Mouse (Mus musculus): ENCODE data around the gene Gm8257.
"Not testable (repeated sequence)": the region's sequence is repeated elsewhere in the genome, so short reads cannot be mapped to it uniquely, and the experiment has no call there.

The Gm8257 gene

DNA sequence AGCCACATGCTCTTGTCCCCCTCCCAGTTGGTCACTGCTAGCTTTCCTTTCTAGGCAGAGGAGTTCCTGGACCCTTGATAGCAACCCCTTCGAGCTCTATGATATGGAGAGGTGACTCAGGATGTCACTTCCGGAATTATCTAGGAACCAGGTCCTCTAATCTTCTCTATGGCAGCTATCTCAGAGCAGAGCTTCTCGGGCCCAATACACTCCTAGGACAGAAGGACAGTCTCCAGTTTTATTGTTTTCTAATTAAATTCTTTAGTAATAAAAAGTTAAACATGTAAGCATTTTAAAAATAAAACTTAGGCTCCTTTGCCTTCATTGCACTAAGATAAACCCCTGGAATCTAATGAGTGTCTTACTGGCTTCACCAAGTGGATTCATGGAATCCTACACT lies at the start of gene Gm8257:
Gm8257 (minus strand) TSS at position 101 of the 400 bp plus-strand sequence.
- not testable (repeated sequence) for DNase-seq (ENCODE audit: low read depth, low spot score)

DNA sequence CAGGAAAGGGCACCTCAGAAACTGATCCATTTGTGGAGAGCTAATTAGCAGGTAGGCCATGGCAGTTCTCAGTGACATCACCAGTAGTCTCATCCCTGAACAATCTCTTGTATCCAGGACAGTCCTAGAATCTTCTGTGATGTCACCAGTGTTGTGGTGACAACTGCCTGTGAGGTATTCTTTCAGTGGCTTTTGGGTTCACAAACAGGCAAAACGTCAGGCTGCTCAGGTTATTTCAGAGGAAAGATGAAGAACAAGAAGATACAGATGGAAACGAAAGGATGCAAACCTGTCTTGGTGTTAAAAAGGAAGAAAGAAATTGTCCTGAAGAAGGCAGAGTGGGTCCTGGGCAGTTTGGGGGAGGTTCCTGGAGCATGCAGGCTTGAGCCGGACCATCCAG lies 44.0 kb upstream of the Gm8257 start, which contains the start of gene Gm8267:
Gm8267 (minus strand) TSS at position 101 of the 400 bp plus-strand sequence.
- no peak for DNase-seq (ENCODE audit: low read depth, low spot score)

DNA sequence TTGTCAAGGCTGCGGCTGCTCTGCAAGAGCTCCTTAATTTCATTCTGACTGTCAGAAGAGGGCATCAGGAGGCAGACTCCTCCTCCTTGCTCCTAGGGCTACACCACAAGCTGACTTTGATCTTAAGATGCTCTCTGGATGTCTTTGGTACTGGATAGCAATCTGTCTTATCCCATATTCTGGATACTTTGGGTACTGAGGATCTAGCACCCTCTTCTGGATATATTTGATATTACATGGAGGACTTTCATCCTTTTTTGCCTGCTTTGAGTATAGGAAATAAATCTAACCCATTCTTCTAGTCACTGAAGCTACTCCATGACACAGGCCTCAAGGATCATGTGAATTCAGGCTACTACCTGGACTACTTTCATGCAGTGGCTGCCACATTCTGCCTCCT lies 36.5 kb upstream of the Gm8257 start:
- not testable (repeated sequence) for DNase-seq (ENCODE audit: low read depth, low spot score)

DNA sequence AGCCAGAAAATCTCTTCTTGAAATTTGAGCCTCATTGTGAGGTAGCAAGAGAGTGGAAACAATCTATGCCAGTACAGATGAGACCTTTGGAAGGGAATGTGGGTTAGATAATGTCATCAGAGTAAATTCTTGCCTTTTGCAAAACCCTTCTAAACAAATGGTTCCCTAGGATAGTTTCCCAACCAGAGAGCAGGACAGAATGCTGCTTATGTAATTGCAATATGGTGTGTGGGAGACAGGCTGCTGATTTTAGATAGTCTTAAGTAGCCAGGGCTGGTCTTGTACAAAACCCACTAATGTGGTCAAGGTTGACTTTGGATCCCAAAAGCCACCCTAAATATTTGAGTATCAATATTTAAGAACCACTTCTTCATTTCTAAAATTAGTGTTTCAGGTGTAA lies 24.5 kb upstream of the Gm8257 start:
- DNase-seq (ENCODE audit: low read depth, low spot score), result not testable (repeated sequence)

DNA sequence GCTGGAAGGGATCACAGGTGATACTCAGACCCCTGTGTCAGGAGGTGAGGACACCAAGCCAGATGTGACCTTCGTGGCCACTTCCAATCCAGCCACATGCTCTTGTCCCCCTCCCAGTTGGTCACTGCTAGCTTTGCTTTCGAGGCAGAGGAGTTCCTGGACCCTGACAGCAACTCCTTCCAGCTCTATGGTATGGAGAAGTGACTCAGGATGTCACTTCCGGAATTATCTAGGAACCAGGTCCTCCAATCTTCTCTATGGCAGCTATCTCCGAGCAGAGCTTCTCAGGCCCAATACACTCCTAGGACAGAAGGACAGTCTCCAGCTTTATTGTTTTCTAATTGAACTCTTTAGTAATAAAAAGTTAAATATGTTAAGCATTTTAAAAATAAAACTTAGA lies 78.5 kb downstream of the Gm8257 start, which contains the start of gene Gm5624:
Gm5624 (minus strand) TSS at position 202 of the 400 bp plus-strand sequence.
- DNase-seq (ENCODE audit: low read depth, low spot score), result not testable (repeated sequence)

All from retina, adult 2 months (tissue).